Mouse (Mus musculus) heart, postnatal 25 days (tissue): ENCODE measurements around the gene Zfp937. TPM values are rescaled to one million over a fixed set of nuclear protein-coding genes. Genes with fewer than 3 reads are reported as not detected.
"Not testable (repeated sequence)": the region's sequence is repeated elsewhere in the genome, so short reads cannot be mapped to it uniquely, and the experiment has no call there.

Source experiments
- DNase-seq: peaks from one replicate; pipeline ENCODE4 v3.0.0; 2022; ENCODE audit warnings: low spot score
- intact Hi-C: fragments of 180-260 bp; cut with DNase I; formaldehyde crosslinking; loops from one replicate; pipeline ENCODE4 v1.15.1; 2025
- total RNA-seq, 2 experiments: library from RNA; stranded (reverse); gene quantifications; 2 replicates each; pipeline ENCODE4 v1.2.3; 2021

Gene Zfp937
- total RNA-seq = 1 to 10 TPM; 2.5 to 3.1 TPM

DNA sequence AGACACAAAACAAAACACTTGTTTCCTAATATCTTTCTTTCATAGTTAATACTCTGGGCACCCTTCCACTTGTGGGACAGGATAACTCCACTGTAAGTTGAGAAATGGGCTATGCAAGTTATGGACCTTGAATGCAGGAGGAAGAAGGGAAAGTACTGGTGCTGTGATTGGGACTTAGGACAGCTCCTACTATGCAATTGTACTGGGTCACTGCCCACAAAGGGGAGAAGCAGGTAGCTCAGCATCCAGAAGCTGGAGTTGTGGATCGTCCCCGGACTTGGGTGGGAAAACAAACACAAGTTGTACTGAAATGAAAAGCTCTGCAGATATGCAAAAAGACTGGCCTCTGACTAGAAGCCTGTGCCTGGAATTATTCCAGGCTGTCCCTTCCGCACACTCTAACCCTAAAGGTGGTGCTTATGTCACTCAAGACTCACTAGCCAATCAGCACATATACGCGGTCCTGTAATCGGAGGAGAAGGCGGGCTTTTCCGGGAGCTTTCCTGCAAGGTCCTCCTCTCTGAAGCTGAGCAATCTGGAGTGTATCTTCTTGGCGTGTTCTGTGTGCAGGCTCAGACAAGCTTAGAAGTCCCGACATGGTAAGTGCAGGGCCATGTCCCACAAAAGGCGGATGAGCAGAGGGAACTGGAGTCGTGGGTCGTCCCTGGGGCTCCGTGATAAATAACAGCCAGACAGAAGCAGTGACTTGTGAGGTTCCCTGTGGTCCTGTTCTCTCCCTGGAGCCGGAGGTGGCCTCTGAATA, at the start of gene Zfp937:
Gene Zfp937 (plus strand): TSS at position 474 of the 763 bp plus-strand sequence.
- intact Hi-C loops = not testable (repeated sequence)

DNA sequence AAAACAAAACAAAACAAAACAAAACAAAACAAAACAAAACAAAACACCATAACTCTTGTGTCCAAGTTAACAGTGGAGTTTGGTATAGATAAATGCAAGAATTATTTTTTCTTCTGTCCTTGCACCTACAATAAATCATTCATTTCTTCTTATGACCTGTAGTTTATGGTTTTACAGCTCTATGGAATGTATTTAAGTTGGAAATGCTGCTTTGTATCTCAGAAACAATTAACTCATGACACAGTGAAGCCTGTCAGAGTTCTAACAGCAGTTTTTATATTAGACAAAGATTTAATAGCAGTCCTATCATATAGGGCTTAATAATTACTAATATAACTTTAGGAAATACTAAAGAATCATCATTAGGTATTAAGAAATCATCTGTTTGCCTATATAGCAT, 44.0 kb upstream of the Zfp937 start:
- intact Hi-C loops = no loop called here
- no peak for DNase-seq

More for the DNA sequence above, at the start of gene Zfp937:
- peak; percentile 72 for DNase-seq

DNA sequence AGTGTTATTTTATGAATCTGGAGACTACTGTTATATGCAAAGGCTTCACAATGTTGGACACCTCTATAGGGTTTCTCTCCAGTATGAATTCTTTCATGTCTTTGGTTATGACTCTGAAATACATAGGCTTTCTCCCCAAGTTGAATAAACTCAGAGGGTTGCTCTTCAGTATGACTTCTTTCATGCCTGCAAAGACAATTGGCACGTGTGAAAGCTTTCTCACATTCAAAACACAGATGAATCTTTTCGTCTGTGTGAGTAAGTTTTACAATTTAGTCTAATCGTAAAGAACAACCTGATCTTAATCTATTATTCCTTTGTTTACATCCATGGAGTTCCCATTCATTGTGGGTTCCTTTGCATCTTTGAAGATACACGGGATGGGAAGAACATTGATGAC, 38.3 kb upstream of the Zfp937 start, which contains the start of gene Gm10770:
Gene Gm10770 (minus strand): TSS at position 101 of the 400 bp plus-strand sequence.
- intact Hi-C loops, DNase-seq: not testable (repeated sequence)

DNA sequence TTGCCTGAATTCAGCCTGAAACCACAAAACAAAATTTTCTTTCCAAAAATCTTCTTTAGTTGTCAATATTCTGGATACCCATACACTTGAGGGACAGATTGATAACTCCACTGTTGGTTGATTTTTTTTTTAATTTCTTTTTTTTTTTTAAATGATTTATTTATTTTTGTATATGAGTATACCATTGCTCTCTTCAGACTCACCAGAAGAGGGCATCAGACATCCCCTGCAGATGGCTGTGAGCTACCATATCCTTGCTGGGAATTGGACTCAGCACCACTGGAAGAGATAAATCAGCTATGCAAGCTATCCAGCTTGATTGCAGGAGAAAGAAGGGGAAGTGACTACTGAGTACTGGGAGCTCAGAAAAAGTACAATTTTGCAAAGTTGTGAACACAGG, 36.8 kb upstream of the Zfp937 start:
- intact Hi-C loops = not testable (repeated sequence)

DNA sequence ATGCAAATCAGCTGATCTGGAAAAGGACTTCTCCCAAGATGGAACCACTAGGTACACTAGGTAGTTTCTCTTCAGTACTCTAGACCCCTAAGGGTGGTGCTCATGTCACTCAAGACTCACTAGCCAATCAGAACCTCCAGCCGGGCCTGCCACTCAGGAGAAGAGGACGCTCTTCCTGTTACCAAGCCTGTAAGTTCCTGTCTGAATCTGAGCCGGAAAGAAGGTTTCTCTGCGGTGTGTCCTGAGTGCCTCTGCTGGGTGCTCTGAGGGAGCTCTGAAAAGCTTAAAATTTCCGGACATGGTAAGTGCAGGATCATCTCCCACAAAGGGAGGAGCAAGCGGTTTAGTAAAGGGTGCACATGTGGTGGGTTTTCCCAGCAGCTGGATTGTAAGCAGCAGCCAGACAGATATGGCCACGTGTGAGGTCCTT, 36.3 kb upstream of the Zfp937 start, which contains the start of gene Gm14139:
Gene Gm14139 (plus strand): TSS at position 186 of the 430 bp plus-strand sequence.
- intact Hi-C loops, DNase-seq: not testable (repeated sequence)

More for the DNA sequence above, 36.8 kb upstream of the Zfp937 start:
- DNase-seq = not testable (repeated sequence)

DNA sequence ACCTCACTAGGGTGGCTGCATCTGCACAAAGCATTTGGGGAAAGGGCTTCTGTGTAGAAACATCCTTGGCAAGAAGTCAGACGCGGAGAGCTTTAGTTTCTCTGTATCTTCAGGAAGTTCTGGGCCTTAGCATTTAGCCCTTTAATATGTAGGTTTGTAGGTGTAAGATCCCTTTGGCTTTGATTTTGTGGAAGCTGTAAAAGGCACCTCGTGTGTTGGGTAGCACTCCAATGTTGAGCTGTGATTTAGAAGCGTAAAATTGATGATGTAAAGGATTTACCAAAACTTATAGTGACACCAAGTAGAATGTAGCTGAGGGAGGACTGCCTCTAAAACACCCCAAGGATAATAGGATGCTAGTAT, 471 bp downstream of the Zfp937 start:
- intact Hi-C loops, DNase-seq: not testable (repeated sequence)

DNA sequence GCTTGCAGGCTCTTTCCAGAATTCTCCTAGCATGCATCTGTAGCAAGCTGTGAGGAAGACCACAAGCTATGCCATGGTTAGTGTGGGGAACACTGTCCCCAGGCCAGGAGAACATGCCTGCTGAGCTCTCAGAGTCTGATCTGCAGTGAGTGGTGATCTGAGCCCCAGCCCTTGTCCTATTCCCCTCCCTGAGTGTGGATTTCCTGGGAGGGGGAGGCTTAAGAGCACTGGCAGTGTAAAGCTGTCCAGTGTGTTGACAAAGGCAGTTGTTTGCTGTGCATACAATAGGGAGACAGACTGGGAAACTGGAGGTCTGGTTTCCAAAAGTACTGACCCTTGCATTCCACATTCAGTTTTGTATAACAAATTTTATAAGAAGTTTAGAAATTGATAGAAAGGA, 5.4 kb downstream of the Zfp937 start:
- DNase-seq, intact Hi-C loops: not testable (repeated sequence)

DNA sequence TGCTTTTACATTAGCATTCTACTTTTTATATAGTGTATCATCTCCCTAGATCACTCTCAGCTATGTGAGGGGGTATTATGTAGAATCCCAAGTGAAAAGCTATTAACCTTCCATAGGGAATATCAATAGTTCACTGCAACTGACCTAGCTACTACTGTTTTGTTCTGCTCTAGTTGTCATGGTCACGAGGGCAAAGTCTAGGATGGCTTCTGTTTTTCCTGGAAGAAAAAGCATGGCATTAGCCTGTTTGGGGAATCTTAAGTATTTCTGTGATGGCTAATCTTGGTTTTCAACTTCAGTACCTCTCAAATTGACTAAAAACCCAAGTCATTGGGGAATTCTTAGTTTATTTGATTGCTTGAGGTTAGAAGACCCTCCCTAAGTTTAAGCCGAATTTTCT, 25.3 kb downstream of the Zfp937 start:
- DNase-seq = no peak
- intact Hi-C loops = no loop called here

DNA sequence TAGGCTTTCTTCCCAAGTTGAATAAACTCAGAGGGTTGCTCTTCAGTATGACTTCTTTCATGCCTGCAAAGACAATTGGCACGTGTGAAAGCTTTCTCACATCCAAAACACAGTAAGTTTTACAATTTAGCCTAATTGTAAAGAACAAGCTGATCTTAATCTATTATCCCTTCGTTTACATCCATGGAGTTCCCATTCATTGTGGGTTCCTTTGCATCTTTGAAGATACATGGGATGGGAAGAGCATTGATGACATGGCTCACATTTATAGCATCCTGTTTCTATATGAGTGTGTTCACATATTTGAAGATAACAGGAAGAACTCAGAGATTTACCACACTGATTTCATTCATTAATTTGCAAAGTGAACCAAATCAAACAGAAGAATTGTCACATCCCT, 37.6 kb downstream of the Zfp937 start, which contains the start of gene Gm21994:
Gene Gm21994 (minus strand): TSS at position 101 of the 400 bp plus-strand sequence.
- DNase-seq, intact Hi-C loops: not testable (repeated sequence)

DNA sequence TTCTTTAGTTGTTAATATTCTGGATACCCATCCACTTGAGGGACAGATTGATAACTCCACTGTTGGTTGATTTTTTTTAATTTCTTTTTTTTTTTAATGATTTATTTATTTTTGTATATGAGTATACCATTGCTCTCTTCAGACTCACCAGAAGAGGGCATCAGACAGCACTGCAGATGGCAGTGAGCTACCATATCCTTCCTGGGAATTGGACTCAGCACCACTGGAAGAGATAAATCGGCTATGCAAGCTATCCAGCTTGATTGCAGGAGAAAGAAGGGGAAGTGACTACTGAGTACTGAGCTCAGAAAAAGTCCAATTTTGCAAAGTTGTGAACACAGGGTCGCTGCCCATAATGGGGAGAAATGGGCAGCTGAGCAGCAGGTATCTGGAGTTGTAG, 39.0 kb downstream of the Zfp937 start:
- intact Hi-C loops, DNase-seq: not testable (repeated sequence)

DNA sequence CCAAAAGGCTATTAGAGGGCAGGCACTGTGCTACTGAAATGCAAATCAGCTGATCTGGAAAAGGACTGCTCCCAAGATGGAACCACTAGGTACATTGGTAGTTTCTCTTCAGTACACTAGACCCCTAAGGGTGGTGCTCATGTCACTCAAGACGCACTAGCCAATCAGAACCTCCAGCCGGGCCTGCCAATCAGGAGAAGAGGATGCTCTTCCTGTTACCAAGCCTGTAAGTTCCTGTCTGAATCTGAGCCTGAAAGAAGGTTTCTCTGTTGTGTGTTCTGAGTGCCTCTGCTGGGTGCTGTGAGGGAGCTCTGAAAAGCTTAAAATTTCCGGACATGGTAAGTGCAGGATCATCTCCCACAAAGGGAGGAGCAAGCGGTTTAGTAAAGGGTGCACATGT, 39.4 kb downstream of the Zfp937 start, which contains the start of gene Gm14124:
Gene Gm14124 (plus strand): TSS at position 227 of the 400 bp plus-strand sequence.
- DNase-seq, intact Hi-C loops: not testable (repeated sequence)

Other genes starting within 250 kb of the Zfp937 start
- gene Zfp120, start 81.4 kb upstream of the Zfp937 start, total RNA-seq = 1 to 10 TPM; 4.7 to 5.6 TPM
- gene Gm10770, start 38.4 kb upstream of the Zfp937 start, total RNA-seq = not detected
- not detected for gene Gm14139, start 36.3 kb upstream of the Zfp937 start, total RNA-seq
- 1 to 10 TPM; 2.2 TPM for gene Gm21994, start 37.5 kb downstream of the Zfp937 start, total RNA-seq
- gene Gm14124, start 39.4 kb downstream of the Zfp937 start, total RNA-seq = under 1 TPM; 0.08 to 0.10 TPM
- 1 to 10 TPM; 1.9 to 2.0 TPM for gene Gm10130, start 105.6 kb downstream of the Zfp937 start, total RNA-seq
- gene 3300002I08Rik, start 144.7 kb downstream of the Zfp937 start, total RNA-seq = 1 to 10 TPM; 2.2 to 2.9 TPM
- 1 to 10 TPM; 5.8 to 6.0 TPM for gene Zfp442, start 233.4 kb downstream of the Zfp937 start, total RNA-seq